Mouse (Mus musculus) Muller cell, postnatal 12 days (primary cell): ENCODE data around the gene Cdk9.

ENCODE experiments used
- DNase-seq: peaks from one replicate; pipeline ENCODE4 v3.0.0-alpha.2; 2015; ENCODE audit errors: inconsistent ontology term

The Cdk9 gene

DNA sequence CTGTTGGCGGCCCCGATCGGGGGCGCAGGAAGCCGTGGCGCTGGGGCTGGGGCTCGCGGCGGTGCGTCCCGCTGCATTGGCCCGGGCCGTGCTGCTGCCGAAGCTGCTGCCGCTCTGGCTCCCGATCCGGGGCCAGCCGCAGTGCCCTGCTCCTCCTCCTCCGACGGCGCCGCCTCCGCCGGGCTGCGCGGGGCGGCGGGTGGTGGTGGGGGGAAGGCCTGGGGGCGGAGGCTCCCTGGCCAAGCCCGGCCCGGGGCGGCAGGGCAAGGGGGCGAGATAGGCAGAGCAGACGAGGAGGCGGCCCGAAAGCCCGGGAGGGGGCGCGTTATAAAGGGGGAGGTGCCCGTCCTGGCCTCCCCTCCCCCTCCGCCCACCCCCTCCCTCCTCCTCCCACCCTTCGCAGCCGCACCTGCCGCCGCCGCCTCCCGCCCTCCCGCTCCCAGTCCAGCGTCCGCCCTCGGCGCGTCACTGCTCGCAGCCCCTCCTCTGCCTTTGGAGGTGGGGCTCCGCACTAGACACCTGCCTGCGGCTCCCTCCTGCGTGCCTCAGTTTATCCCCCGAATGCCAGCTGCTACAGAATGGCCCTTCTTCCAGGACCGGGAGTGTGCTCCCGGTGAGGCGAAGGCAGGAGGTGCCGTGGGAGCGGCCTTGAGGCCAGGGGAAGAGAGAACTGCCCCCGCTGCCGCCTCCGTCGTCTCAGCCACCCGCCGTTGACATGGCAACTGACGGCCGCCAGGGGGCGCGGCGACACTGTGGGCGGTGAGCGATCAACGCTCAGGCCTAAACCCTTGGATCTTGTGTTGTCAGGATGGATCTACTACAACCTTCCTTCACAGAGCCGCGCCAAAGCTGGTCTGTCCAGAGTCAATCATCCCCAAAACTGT is at the start of gene Cdk9:
Gene Cdk9, minus strand, starts transcription at position 143 of the 884 bp plus-strand sequence.
- DNase-seq: peak; percentile 98

DNA sequence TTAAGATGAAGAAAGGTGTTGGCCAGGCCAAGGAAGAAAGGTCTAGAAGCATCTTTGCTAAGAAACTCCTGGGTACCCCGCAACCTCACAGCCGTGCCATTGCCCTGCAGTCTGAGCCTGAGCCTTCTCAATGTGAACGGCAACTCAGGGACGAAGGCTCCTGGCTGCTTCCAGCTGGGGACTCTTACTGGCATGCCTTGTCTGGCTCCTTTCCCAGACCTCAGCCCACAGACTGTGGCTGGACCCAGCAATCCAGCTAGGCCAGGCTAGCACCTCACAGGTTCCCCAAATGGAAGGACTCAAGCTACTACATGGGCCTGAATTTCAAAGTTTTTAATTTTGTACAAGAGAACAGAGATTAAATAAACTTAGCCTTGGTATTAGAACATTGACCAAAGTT is 49.0 kb upstream of the Cdk9 start:
- DNase-seq: peak; percentile 24

DNA sequence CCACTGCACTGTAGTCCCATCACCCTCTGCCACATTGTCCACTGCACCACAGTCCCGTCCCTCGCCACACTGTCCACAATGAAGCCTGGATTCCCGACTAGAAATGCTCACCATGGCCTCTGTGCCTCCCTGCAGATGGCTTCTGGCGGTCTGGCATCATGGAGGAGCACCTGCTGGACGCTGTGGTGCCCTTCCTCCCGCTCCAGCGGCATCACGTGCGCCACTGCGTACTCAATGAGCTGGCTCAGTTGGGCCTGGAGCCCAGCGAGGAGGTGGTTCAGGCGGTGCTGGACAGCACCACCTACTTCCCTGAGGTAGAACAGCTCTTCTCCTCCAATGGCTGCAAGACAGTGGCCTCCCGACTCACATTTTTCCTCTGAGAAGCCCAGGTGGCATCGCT is 48.5 kb upstream of the Cdk9 start:
- DNase-seq: no peak

DNA sequence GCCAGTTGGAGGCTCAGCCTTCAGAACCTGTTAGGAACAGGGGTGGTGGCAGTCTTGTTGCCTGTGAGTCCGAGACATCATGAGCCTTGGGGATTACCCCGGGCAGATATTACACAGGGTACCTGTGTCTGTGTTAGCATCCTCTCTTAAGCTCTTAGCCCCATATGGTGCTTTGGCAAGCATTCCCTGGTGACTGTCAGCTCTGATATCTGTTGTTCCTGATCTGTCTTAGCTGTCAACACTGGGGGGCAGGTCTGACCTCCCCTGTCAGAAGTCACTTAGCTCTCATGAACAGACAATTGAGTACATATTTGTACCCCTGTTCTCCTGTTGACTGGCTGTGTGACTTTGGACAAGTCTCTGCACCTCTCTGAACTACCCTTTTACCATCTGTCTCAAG is 46.1 kb upstream of the Cdk9 start:
- DNase-seq: no peak

DNA sequence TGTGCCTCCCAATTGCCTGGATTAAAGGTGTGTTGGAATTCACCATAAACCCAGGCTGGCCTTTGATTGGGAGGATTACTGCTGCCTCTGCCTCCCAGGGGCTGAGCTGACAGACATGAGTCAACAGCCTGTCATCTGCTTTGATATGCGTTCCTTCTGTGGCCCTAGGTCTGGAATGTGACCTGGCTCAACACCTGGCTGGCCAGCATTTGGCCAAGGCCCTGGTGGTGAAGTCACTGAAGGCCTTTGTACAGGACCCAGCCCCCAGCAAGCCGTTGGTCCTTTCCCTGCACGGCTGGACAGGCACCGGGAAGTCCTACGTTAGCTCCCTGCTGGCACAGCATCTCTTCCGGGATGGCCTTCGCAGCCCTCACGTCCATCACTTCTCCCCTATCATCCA is 45.6 kb upstream of the Cdk9 start:
- no peak for DNase-seq

DNA sequence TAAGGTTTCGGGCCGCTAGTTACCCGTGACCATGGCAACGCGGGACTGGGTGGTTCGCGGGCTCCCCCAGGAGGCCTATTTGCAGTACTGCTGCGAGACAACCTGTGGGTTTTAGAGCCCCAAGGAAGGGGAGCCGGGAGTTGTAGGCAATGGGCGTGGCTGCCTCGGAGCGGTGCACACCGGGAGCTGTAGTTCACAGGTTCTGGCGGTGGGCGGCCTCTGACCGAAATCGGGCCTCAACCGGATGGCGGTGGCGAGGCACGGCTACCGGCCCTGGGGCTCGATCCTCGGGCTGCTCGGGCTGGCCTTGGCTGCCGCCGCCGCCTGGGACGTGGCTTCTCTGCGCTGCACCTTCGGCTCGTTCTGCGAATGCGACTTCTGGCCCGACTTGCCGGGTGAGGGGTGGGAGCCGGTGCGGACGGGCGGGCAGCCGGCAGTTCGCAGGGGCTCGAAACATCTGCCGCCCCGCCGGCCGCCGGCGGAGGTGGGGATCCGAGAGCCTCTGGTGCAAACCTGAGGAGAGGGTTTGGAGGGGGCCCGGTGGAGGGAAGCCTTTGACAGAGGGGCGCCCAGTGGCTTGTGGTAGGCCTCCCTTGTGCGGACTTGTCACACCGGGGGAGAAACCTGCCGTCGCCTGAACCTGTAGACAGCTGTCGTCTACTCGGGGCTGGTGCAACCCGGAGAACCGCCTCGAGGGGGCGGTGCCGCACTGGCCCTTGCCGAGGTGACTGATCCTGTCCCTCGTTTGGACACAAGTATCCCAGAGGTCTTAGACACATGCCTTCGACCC is 44.4 kb upstream of the Cdk9 start, which contains the start of gene Tor2a:
Gene Tor2a, plus strand, starts transcription at position 179 of the 790 bp plus-strand sequence.
- DNase-seq: peak; percentile 99

DNA sequence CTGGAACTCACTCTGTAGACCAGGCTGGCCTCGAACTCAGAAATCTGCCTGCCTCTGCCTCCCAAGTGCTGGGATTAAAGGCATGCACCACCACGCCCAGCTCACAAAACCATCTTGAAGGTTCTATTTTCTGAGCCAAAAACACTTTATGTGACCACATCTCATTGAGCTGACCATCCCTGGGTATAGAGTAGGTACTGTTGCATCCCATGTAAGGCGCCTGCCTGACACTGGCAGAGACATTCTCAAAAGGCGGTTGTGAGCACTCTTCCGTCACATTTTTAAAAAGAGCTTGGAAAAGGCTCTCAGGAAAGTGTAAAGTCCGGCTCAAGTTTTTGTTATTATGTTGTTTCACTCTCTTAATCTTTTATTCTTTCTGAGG is 43.8 kb upstream of the Cdk9 start:
- no peak for DNase-seq

DNA sequence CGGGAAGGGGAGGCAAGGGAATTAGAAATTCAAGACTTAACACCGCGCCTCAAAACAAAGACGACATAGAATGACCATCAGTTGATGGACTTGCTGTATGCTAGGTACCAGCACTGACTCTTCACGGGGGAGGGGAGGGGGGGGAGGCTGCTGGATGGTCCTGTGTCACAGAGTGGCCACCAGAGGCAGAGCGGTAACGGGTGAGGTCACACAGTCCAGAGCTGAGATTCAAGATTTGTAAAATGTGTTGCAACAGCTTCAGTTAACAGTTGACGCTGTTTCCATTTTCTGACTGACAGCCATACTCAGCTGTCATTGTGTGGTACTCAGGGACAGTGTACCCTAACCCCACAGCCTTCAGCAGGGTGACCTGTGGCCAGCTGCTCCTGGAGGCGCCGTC is 39.3 kb upstream of the Cdk9 start:
- no peak for DNase-seq

DNA sequence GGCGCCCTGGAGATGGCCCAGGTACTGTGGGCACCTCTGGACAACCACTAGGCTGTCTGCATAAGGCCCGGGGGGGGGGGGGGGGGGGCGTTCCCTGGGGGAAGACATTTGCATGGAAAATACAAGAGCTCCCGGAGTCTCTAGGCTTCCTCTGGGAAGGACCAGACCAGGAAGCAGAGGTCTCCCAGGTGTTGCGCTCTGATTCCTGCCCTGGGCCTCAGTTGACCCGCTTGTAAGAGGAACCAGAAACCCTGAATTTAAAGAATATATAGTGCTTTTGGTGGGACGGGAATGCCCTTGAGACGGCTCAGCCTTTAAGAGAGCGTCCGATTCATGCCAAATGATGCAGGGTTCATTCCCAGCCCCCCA is 38.8 kb upstream of the Cdk9 start:
- DNase-seq: no peak

DNA sequence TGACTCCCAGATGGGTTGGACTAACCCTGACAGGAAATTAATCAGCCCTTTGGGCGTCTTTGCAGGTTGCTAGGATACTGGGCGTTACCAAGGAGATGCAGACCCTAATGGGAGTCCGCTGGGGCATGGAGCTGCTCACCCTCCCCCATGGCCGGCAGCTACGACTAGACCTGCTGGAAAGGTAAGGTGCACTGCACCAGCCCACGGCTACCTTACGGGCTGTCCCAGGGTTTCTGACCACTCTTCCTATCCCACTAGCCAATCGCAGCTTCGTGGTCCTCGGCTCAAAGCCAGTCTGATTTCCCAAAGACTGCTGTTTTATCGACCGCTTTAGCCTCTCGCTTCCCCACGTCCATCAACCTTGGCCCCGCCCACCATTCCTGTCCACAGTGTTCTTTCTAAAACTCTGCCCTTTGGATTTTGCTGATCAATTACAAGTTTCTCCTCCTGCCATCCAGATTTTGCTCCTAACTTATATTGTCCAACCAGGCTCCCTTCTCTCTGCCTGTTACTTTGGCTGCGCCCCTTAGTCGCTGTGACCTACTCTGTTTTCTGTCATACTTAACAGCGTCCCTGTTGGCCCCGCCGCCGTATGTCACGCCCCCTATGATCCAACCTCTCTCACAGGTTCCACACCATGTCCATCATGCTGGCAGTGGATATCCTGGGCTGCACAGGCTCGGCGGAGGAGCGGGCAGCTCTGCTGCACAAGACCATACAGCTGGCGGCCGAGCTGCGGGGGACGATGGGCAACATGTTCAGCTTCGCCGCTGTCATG is 38.2 kb upstream of the Cdk9 start:
- peak; percentile 74 for DNase-seq

DNA sequence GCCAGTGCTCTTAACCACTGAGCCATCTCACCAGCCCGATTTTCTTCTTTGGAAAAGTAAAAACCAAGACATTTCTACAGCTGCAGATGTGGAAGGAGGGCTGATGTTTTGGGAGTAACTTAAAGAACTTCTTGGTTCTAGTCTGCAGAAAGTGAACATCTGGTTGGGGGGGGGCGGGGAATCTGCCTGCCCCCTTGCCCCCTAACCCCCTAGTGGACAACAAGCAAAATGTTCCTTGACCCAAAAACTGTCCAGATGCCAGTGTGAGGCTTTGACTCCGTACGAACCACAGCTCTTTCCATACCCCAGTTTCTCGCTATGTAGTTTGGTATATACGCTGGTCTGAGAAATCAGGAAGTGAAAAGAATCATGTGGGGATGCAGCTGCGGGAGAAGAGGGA is 37.3 kb upstream of the Cdk9 start:
- DNase-seq: no peak

DNA sequence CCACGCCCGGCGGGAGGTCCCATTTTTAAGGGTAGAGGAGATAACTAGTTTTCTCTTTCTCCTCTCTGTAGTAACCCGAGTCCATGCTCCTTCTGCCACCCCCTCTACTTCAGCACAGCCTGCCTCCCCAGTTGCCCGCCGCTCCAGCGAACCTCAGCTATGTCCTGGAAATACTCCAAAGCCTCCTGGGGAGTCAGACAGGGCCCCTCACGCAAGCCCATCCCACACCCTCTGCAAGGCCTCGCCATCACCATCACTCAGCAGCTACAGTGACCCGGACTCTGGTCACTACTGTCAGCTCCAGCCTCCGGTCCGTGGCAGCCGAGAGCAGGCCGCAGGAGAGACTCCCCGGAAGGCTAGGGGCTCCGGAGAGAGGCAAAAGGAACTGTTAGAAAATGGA is 36.2 kb upstream of the Cdk9 start:
- no peak for DNase-seq

DNA sequence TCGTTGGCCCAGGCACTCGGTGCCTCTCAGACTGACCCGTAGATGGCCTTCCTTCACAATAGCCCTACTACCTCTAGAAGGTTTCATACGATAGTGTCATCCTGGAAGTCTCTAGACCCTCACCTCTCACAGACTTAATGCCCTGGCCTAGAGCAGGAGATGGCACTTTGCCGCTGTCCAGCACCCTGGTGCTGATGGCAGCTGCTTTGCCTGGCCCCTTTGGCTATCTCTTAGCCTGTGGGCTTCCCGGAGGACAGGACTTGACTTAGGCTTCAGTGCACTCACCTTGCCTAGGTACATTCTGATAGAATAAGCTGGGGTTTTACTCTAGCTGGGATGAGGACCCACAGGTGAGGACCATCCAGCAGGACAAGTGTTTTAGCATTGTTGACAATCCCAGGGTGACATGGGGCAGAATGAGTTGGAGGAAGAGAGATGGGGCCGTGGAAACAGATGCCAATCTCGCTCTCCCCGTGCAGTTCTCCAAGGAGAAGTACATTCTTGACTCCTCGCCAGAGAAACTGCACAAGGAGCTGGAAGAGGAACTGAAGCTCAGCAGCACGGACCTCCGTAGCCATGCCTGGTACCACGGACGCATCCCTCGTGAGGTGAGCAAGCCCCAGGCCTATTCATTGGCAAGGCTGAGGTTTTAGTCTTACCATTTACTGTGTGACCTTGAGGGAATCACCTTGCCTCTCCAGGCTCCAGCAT is 31.6 kb upstream of the Cdk9 start:
- DNase-seq: no peak

DNA sequence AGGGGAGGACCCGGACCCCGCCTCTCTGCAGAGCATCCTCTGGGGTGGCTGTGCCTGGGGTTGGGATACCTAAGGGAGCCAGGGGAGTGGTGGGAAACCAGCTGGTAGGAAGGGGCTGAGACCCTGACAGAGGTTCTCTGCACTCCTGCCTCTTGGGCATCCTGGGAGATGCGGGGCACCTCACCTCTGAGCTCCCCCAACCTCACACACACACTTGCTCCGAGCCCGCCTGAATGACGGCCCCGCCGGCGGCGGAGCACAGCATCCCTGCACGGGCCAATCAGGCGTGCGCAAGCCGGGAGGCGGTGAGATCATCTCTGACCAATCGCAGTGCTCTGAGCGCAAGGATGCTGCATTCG is 29.3 kb upstream of the Cdk9 start:
- no peak for DNase-seq

DNA sequence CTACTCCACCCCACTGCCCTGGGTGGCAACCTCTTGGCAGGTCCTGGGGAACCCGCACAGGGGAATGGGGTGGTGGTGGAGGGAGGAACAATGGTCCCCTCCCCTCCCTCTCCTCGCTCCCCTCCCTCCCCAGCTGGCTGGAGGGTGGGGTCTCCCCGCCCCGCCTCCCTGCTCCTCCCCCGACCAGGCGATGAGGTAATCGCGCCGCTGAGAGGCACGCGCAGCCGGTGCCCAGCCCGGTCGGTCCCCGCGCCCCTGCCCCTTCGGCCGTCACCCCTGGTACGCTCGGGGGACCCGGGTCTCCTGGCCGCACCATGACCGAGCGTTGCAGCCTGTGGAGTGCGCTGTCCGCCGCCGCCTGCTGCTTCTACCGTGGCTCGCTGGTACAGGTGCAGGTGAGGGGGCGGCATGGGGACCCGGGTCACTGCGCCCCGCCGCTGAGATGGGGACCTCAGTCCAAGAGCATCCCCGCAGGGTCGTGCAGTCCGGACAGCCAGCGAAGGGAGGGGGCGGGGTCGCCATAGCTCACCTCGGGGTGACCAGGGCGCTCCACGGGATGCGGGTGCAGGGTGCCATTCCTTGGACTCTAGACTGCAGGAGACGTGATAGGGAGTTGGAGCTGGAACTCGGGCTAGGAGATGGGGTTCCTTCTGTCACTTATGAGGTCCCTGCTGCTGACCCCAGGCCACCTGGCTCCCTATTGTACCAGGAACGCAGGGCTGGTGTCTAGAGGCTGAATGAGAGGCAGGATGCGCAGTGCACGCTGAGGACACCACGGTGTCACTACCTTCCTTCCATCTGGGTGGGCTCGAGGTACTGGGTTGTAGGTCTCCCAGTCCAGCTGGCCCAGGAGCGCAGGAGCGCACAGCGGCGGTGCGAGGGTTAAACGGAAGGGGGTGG is 28.6 kb upstream of the Cdk9 start:
- DNase-seq: peak; percentile 55

DNA sequence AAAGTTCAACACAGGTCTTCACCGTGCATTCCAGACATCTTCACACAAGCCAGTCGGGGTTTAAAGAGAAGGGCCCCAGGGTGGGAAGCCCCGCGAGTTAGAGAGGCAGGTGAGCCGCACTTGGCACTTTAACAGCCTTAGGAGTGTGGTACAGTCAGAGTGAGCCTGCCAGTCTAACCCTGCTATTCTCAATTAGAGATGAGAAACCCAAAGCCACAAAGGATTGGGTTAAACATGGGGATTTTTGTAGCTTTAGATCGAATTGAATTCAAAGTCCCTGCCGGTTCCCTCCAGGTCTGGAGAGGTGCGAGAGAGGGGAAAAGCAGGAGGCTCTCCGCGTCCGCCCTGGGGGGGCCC is 28.0 kb upstream of the Cdk9 start, which contains the start of gene 6330409D20Rik:
Gene 6330409D20Rik, minus strand, starts transcription at position 101 of the 357 bp plus-strand sequence.
- DNase-seq: no peak

DNA sequence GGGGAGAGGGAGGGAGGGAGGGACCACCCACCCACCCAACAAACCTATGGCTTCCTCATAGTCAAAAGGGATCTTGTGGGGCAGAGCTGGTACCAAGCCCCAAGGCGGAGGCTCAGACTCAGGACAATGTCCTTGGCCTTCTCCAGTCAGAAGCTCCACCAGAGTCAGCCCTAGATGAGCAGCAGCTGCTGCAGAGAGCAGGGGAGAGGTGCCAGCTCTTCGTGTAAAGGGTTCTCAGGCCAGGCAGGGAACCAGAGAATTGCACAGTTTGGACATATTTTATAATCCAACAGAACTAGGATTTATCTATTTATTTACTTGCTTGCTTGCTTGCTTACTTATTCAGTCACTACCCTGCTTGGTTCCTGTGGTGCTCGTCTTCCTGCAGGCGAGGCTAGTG is 26.4 kb upstream of the Cdk9 start:
- DNase-seq: no peak

DNA sequence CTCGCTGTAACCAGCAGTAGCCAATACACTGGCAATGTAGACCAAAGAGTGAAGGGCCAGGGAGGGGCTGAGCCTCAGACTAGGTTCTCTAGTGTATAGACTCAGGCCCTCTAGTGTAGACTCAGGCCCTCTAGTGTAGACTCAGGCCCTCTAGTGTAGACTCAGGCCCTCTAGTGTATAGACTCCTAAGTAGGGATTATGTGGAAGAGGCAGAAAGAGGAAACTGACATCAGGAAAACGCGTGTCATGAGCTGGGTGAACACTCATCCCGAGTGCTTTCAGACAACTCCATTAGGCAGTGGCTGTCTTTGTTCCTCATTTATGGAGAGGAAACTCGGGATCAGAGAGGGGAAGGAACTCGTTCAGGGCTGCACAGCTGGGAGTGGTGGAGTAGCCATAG is 24.1 kb upstream of the Cdk9 start:
- DNase-seq: no peak

DNA sequence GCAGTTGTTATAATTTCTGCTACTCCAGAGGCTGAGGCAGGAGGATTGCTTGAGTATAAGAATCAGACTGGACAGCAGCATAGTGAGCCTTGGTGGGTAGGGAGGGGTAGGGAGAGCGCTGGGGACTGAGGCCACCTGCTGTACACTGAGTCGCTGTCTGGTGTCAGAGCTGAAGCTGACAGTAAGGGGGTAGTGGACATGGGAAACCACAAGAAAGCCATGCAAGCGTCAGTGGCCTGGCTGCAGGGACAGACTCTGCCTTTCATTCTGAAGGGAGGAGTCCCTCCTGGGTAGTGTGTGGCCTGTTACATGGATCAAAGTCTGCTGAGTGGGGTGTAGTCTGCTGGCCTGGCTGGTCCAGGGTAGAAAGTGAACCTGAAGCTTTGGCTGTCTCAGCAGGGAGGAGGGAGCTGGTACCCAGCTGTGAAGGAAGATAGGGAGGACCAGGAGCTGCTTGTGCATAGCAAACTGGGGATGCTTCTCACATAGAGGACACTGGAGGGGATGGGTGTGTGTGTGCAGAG is 23.5 kb upstream of the Cdk9 start:
- no peak for DNase-seq

DNA sequence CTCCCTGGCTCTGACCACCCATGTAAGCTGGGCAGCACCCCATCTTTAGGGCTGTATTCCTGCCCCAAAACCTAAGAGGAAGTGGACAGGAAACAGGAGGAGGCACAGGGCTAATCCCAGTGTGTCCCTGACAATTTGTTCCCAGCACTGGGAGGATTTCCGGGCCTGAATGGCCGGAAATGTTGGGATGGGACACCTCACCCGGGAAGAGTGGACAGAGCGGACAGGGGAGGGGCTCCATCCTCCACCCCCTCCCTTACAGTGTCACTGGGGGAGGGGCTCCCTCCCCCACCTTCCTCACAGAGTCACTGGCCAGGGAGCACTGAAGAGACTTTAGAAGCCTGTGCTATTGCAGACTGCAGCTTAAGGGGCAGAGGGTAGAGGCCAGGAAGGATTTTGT is 22.1 kb upstream of the Cdk9 start:
- no peak for DNase-seq
